Mouse (Mus musculus) forebrain, postnatal 0 days (tissue): ENCODE measurements around the gene Plcd3. TPM values are rescaled to one million over a fixed set of nuclear protein-coding genes. Genes with fewer than 3 reads are reported as not detected.

ENCODE experiments used
- ATAC-seq: fragments of 200-750 bp; cut with Nextera tagmentation; 2 replicates; pipeline ENCODE4 v1.8.0; 2017; ENCODE audit warnings: mild to moderate bottlenecking, moderate library complexity
- DNase-seq: peaks from one replicate; pipeline ENCODE4 v3.0.0-alpha.2; 2015
- H3K27ac ChIP-seq: fragments of 300-500 bp; sonication (generic); 2 replicates; pipeline ENCODE4 v1.5.1; 2014; ENCODE audit warnings: low read depth, mild to moderate bottlenecking, antibody characterized with exemption, low read length, moderate library complexity, mixed read lengths
- H3K27me3 ChIP-seq: fragments of 300-500 bp; sonication (generic); 2 replicates; pipeline ENCODE4 v1.6.1; 2014; ENCODE audit warnings: mild to moderate bottlenecking, low read length, mixed read lengths; ENCODE audit not compliant: insufficient read depth
- H3K36me3 ChIP-seq: fragments of 300-500 bp; sonication (generic); 2 replicates; pipeline ENCODE4 v1.6.1; 2014; ENCODE audit warnings: mild to moderate bottlenecking, moderate library complexity; ENCODE audit not compliant: insufficient read depth
- H3K4me1 ChIP-seq: fragments of 300-500 bp; sonication (generic); 2 replicates; pipeline ENCODE4 v1.6.1; 2014; ENCODE audit warnings: antibody characterized with exemption; ENCODE audit not compliant: insufficient read depth
- H3K4me2 ChIP-seq: fragments of 300-500 bp; sonication (generic); 2 replicates; pipeline ENCODE4 v1.6.1; 2014; ENCODE audit warnings: low read depth, mild to moderate bottlenecking, moderate library complexity
- H3K4me3 ChIP-seq: fragments of 300-500 bp; sonication (generic); 2 replicates; pipeline ENCODE4 v1.5.1; 2014; ENCODE audit warnings: low read depth, low read length, mixed read lengths
- H3K9ac ChIP-seq: fragments of 300-500 bp; sonication (generic); 2 replicates; pipeline ENCODE4 v1.6.1; 2014; ENCODE audit warnings: mild to moderate bottlenecking
- H3K9me3 ChIP-seq: fragments of 300-500 bp; sonication (generic); 2 replicates; pipeline ENCODE4 v1.6.1; 2016; ENCODE audit warnings: low read length
- CTCF ChIP-seq: sonication (generic); IDR thresholded peaks from 2 replicates; pipeline ENCODE4 v1.5.1; 2016; ENCODE audit warnings: antibody characterized with exemption, control low read depth, low read depth
- WGBS: fragments of 180-500 bp; shearing (Covaris S2); extraction: QIAGEN DNeasy Blood & Tissue Kit; methylation state at CpG from one replicate; pipeline ENCODE4 v1.1.7; 2014; 5-methylcytosine and 5-hydroxymethylcytosine counted together
- polyA plus RNA-seq: library from polyadenylated mRNA; unstranded; fragments of >200 nt; fragmentation: Nextera tagmentation; extraction: Ambion mirVana; gene quantifications from 2 replicates; pipeline ENCODE4 v1.2.1, GENCODE M21; 2015
- total RNA-seq: library from RNA; depleted of rRNA; stranded (reverse); fragments of >200 nt; gene quantifications from 2 replicates; pipeline ENCODE4 v1.2.3, GENCODE M21; 2014

Plcd3 gene
- total and polyA plus RNA-seq, 2 experiments from 2014 or later = 3.6 to 8.5 TPM

- peak overlapping the region; percentile 58 for H3K4me3 ChIP-seq
- peak overlapping the region; percentile 45 for H3K9ac ChIP-seq
- H3K36me3 ChIP-seq = no peaks in the 10 kb centered on the region
- H3K4me2 ChIP-seq = peak overlapping the region; percentile 92
- peak; percentile 71 for TF ChIP-seq CTCF
- H3K27ac ChIP-seq = peak overlapping the region; percentile 89
- DNase-seq (peak; percentile 75), ATAC-seq (no peak)
- peaks cover 24% of the 10 kb centered on the region for H3K4me1 ChIP-seq
- no peaks in the 10 kb centered on the region for H3K9me3 ChIP-seq
- peaks cover 6% of the 10 kb centered on the region; the same call in 1 of the 2 replicates for H3K27me3 ChIP-seq
- under 1% methylated on average over 35 of the region's 35 CpGs for WGBS
Observed at GRCm38 (mm10) chr11:103116959-103117590, 15.6 kb upstream of the Plcd3 start.

GRCm38 (mm10) chr11:103116008-103116818 lies 14.8 kb upstream of the Plcd3 start, which contains the start of gene Hexim1:
Gene Hexim1 (plus strand): TSS chr11:103116231.
- TF ChIP-seq CTCF = peak; percentile 1; the same call in 1 of the 2 replicates
- Histone ChIP-seq H3K9ac (peak within 1 kb of the TSS; percentile 69), H3K9me3 (no peaks in the 10 kb centered on the region), H3K27ac (peak within 1 kb of the TSS; percentile 93), H3K4me2 (peak within 1 kb of the TSS; percentile 92), H3K4me3 (peak within 1 kb of the TSS; percentile 58), H3K4me1 (peaks cover 24% of the 10 kb centered on the region), H3K36me3 (no peaks in the 10 kb centered on the region), H3K27me3 (peaks cover 13% of the 10 kb centered on the region)
- ATAC-seq = peak; percentile 97
- 2% methylated on average over 53 of the region's 53 CpGs for WGBS
- peak; percentile 100 for DNase-seq

GRCm38 (mm10) chr11:103115163-103116007 lies 13.9 kb upstream of the Plcd3 start:
- Histone ChIP-seq H3K36me3 (no peaks in the 10 kb centered on the region), H3K4me1 (peaks cover 24% of the 10 kb centered on the region), H3K27me3 (peaks cover 13% of the 10 kb centered on the region), H3K4me2 (peak overlapping the region; percentile 48), H3K9ac (peak overlapping the region; percentile 69), H3K4me3 (peak overlapping the region; percentile 47), H3K27ac (peak overlapping the region; percentile 93), H3K9me3 (no peaks in the 10 kb centered on the region)
- no peak for TF ChIP-seq CTCF
- 1% methylated on average over 34 of the region's 34 CpGs for WGBS
- DNase-seq = peak; percentile 90
- peak; percentile 70 for ATAC-seq

GRCm38 (mm10) chr11:103114270-103114943 lies 12.9 kb upstream of the Plcd3 start:
- no peak for TF ChIP-seq CTCF
- H3K9me3 ChIP-seq = no peaks in the 10 kb centered on the region
- no peaks in the 10 kb centered on the region for H3K36me3 ChIP-seq
- peak overlapping the region; percentile 48 for H3K4me2 ChIP-seq
- peaks cover 13% of the 10 kb centered on the region for H3K27me3 ChIP-seq
- peaks cover 24% of the 10 kb centered on the region for H3K4me1 ChIP-seq
- peak overlapping the region; percentile 69 for H3K9ac ChIP-seq
- H3K27ac ChIP-seq = peak overlapping the region; percentile 93
- peak overlapping the region; percentile 47 for H3K4me3 ChIP-seq
- DNase-seq (no peak), ATAC-seq (no peak)
- 79% methylated on average over 11 of the region's 11 CpGs for WGBS

GRCm38 (mm10) chr11:103113771-103114170 lies 12.3 kb upstream of the Plcd3 start:
- no peak overlapping the region for H3K4me2 ChIP-seq
- no peak overlapping the region for H3K9ac ChIP-seq
- no peak overlapping the region for H3K4me3 ChIP-seq
- H3K36me3 ChIP-seq = no peaks in the 10 kb centered on the region
- no peak for ATAC-seq
- H3K4me1 ChIP-seq = peaks cover 24% of the 10 kb centered on the region
- TF ChIP-seq CTCF = no peak
- WGBS = 71% methylated on average over 4 of the region's 4 CpGs
- H3K27me3 ChIP-seq = peaks cover 13% of the 10 kb centered on the region
- DNase-seq = no peak
- H3K27ac ChIP-seq = no peak overlapping the region
- no peaks in the 10 kb centered on the region for H3K9me3 ChIP-seq

- Histone ChIP-seq H3K36me3 (no peaks in the 10 kb centered on the region), H3K4me3 (no peak overlapping the region), H3K9ac (no peak overlapping the region), H3K27me3 (peaks cover 13% of the 10 kb centered on the region), H3K27ac (no peak overlapping the region), H3K4me2 (no peak overlapping the region), H3K9me3 (no peaks in the 10 kb centered on the region), H3K4me1 (peaks cover 17% of the 10 kb centered on the region; the same call in 1 of the 2 replicates)
- 33% methylated on average over 12 of the region's 12 CpGs for WGBS
- DNase-seq (no peak), ATAC-seq (no peak)
- TF ChIP-seq CTCF = no peak
Observed at GRCm38 (mm10) chr11:103113005-103113404, 11.5 kb upstream of the Plcd3 start.
